In genomic region chr4:124538471-124538870, GRCm38 (mm10) we compare ENCODE assay signal across 14 mouse cellular contexts.
"Had no signal": no experiment of that assay in that cellular context is flagged by ENCODE, and none has a peak within 500 bp of the region (broad histone marks: within the 10 kb centered on the region; RNA-seq: fewer than 3 reads in every experiment).

No protein-coding gene starts in this region.

- H3K27me3 ChIP-seq: stomach, embryonic 15.5 days had no signal

- H3K36me3 ChIP-seq: neural tube, embryonic 15.5 days; stomach, embryonic 15.5 days had no signal

- H3K4me1 ChIP-seq: neural tube, embryonic 15.5 days; stomach, embryonic 15.5 days had no signal

- DNase-seq: right cerebral cortex, adult 18-20 months; right cerebral cortex, postnatal 14 days; right cerebral cortex, postnatal 25 days; right cerebral cortex, postnatal 4 days; spleen, adult 18-20 months; thymus, adult 18-20 months; thymus, adult 2 months; thymus, postnatal 14 days; thymus, postnatal 25 days; thymus, postnatal 36 days; thymus, postnatal 4 days had no signal

- H3K9me3 ChIP-seq: neural tube, embryonic 15.5 days; stomach, embryonic 15.5 days had no signal

- H3K9ac ChIP-seq: neural tube, embryonic 15.5 days; stomach, embryonic 15.5 days had no signal

- H3K4me3 ChIP-seq: neural tube, embryonic 15.5 days; stomach, embryonic 15.5 days had no signal

- H3K4me2 ChIP-seq: neural tube, embryonic 15.5 days; stomach, embryonic 15.5 days had no signal

- H3K27ac ChIP-seq: neural tube, embryonic 15.5 days; stomach, embryonic 15.5 days; stomach, postnatal 0 days had no signal
